Mouse (Mus musculus): ENCODE results near the gene Lrfn1.

- TF ChIP-seq EP300 (IDR thresholded peaks at IDR 0.05; ENCODE audit: low read depth), result no peak
- no peak for TF ChIP-seq CTCF (IDR thresholded peaks at IDR 0.05; ENCODE audit: low read depth)
Measured at GRCm38 (mm10) chr7:28464416-28465212, 12.8 kb downstream of the Lrfn1 start.
